Mouse (Mus musculus): ENCODE results near the gene Elfn2.

The Elfn2 gene

GRCm38 (mm10) chr15:78718290-78719250 lies at the start of gene Elfn2:
Gene Elfn2 (minus strand): TSS chr15:78718771.
- peak; percentile 17 to 46 for DNase-seq

DNA sequence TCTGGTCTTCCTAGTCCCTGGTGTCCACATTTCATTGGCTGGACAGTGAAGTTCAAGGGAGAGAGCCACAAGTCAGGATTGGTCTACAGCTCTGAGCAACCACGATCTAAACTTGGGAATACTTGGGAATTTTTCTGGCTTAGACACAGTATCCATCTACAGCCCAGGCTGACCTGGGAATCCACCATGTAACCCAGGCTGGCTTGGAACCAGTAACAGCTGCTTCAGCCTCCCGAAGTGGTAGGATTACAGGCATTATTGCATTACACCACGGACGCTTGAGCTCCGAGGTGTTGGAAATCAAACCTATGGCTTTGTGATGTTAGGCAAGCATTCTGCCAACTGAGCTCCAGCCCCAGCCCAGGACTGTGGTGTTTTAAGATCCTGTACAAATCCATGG lies 45.1 kb upstream of the Elfn2 start:
- DNase-seq, result no peak

GRCm38 (mm10) chr15:78763210-78763609 lies 44.6 kb upstream of the Elfn2 start:
- no peak for DNase-seq

- DNase-seq, result no peak
These were observed 42.5 kb upstream of the Elfn2 start for GRCm38 (mm10) chr15:78761112-78761511.

DNA sequence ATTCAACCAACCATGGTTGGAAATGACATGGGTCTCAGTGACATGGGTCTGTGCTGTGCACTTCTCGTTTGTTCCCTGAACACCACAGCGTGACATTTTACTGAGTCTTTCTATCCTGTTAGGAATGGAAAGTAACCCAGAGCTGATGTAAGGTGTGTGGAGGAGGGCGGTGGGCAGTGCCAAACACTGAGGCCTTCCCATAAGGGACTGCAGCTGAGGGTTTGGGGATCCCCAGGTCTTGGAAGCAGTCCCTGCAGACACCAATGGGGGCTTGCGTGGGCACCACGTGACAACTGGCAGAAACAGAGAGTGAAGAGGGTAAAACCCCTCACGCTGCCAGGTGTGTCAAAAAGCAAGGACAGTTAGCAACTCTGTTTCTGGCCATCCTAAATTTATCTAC lies 39.6 kb upstream of the Elfn2 start:
- DNase-seq, result no peak

DNA sequence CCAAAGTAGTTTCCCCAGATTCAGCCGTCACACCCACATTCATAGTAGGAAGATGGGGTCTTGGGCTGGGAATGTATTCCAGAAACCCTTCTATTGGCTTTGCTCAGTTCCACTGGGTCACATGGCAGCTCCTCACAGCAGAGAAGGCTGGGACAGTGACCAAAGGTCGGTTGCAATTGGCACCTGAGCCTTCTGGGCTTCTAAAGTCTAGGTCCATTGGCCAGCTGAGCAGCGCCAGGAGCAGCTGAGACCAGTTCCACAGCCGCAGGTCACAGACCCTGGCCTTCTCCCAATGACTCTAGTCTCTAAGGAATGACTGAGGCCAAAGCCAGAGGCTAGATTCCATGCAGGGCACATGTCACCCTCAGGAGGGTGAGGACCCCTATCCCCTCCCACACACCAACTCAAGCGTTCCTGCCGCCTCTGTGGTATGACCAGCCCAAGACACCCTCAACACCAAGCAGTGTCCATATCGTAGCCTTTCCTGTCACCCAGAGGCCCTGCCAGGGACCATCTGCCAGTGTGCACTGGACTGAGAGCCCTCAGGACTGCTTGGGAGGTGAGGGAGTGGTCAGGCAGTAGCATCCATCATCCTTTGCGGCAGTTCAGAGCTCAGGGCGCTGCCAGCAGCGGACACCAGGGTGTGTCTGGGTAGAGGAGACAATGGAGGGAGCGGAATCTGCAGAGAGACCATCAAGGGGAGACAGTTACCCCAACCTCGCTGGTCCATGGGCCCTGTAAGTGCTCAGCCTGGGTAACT lies 37.6 kb upstream of the Elfn2 start:
- DNase-seq, result no peak

GRCm38 (mm10) chr15:78755226-78755625 lies 36.7 kb upstream of the Elfn2 start:
- no peak for DNase-seq

DNA sequence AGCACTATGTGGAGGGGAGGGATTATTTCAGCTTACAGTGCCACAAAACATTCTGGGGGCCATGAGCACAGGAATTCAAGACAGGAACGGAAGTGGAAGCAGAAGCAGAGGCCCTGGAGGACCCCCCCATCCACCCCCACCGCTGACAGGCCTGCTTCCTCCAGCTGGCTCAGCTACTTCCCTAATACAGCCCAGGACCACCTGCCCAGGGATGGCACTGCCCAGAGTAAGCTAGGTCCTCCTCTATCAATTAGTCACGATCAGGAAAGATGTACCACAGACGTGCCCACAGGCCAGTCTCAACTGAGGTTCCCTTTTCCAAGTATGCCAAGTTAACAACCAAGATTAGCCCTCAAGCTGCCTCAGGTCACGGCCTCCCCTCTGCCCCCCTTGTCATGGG lies 35.6 kb upstream of the Elfn2 start:
- no peak for DNase-seq

GRCm38 (mm10) chr15:78752991-78753390 lies 34.4 kb upstream of the Elfn2 start:
- no peak for DNase-seq

- no peak for DNase-seq
These were observed 32.2 kb upstream of the Elfn2 start for GRCm38 (mm10) chr15:78750608-78751350.

GRCm38 (mm10) chr15:78749855-78750254 lies 31.3 kb upstream of the Elfn2 start:
- DNase-seq, result peak in 1 of 2 experiments; percentile 27

GRCm38 (mm10) chr15:78744206-78744605 lies 25.6 kb upstream of the Elfn2 start:
- peak; percentile 61 to 81 for DNase-seq

- no peak for DNase-seq
These were observed 24.3 kb upstream of the Elfn2 start for GRCm38 (mm10) chr15:78742831-78743230.

- no peak for DNase-seq
These were observed 22.1 kb upstream of the Elfn2 start for GRCm38 (mm10) chr15:78740662-78741061.

- DNase-seq, result no peak
These were observed 18.6 kb upstream of the Elfn2 start for GRCm38 (mm10) chr15:78737146-78737545.

- peak in 1 of 2 experiments; percentile 14 for DNase-seq
These were observed 18.1 kb upstream of the Elfn2 start for GRCm38 (mm10) chr15:78736681-78737100.

- no peak for DNase-seq
These were observed 17.6 kb upstream of the Elfn2 start for GRCm38 (mm10) chr15:78736181-78736579.

GRCm38 (mm10) chr15:78735431-78736180 lies 17.0 kb upstream of the Elfn2 start:
- no peak for DNase-seq

DNA sequence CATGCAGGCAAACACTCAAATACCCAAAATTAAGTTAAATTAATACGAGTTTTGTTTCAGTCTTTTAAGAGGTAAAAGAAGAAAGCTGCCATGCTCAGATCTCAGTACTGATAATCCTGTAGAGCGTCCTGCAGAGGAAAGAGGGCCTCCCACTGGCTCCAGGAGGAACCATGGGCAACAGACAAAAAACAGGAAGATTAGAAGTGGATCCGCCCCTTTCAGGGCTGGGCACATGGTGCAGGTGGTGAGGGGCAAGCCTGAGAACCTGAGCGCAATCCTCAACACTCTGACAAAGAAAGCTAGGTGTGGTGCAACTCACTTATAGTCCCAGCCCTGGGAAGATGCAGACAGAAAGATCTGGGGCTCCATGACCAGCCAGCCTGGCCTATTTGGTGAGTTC lies 13.3 kb upstream of the Elfn2 start:
- DNase-seq, result no peak

DNA sequence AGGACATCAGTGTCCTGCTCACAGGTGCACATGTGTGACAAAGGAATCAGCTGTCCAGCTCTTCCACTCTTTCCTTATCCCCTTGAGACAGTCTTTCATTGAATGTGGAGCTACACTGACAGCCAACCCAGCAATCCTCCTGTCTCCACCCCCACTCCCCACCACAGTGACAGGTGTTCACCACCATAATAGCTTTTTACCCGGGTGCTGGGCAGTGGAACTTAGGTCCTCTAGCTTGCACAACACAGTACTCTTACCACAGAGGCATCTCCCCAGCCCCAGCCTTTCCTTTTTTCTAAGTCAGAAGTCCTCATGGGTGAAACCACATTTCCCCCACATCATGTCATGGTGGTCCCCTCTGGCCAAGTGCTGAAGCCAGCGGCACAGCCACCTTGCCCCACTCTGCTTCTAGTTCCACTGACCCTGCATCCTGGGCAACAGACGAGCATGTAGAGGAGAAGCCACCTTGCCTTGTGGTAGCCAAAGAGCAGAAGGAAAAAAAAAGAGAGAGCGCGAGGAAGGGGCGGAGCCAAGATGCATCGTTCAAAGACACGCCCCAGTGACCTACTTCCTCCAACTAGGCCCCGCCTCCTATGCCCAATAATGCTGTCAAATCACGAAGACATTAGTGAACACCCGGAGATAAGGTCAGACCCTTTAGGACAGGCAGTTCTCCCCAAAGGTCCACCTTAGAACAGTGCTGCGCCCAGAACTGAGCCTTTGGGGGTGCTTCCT lies 11.9 kb upstream of the Elfn2 start:
- no peak for DNase-seq

DNA sequence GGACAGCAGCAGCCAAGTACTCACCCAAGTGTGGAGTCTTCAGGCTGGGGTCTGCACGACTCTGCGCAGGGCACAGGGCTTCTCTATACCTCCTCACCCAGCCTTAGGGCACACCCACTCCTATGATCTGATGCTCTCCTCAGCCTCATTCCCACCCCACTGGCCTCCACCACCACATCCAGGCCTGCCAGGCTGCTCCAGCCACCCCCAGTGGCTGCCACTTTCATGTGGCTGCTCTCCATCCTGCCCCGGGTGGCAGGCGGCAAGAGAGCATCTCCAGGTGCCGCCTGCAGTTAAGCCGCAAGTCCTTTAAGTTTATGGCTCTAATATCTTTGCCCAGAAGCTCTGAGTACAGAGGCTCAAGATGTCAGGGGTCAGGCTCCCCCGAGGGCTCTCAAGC lies 8.1 kb upstream of the Elfn2 start:
- no peak for DNase-seq

GRCm38 (mm10) chr15:78720532-78720931 lies 2.0 kb upstream of the Elfn2 start:
- peak; percentile 58 to 71 for DNase-seq
